Mouse (Mus musculus): Measurements from ENCODE around the gene Oxsr1. TPM values are rescaled to one million over a fixed set of nuclear protein-coding genes. Genes with fewer than 3 reads are reported as not detected.

The Oxsr1 gene
- polyA plus RNA-seq, 1 experiment = 38.1 TPM

- no peak for DNase-seq (ENCODE audit: low spot score)
These were observed 16.1 kb upstream of the Oxsr1 start for GRCm38 (mm10) chr9:119338350-119338749.

GRCm38 (mm10) chr9:119337842-119338241, 15.6 kb upstream of the Oxsr1 start:
- DNase-seq (ENCODE audit: low spot score) = no peak

GRCm38 (mm10) chr9:119335571-119335970, 13.3 kb upstream of the Oxsr1 start:
- DNase-seq (ENCODE audit: low spot score) = no peak

- DNase-seq (ENCODE audit: low spot score) = no peak
These were observed 12.6 kb upstream of the Oxsr1 start for GRCm38 (mm10) chr9:119334834-119335233.

- DNase-seq (ENCODE audit: low spot score) = no peak
These were observed 12.1 kb upstream of the Oxsr1 start for GRCm38 (mm10) chr9:119334324-119334723.

GRCm38 (mm10) chr9:119330186-119330963, 8.1 kb upstream of the Oxsr1 start:
- DNase-seq (ENCODE audit: low spot score) = no peak

- DNase-seq (ENCODE audit: low spot score) = no peak
These were observed 6.3 kb upstream of the Oxsr1 start for GRCm38 (mm10) chr9:119328488-119328887.

GRCm38 (mm10) chr9:119324130-119324529, 1.9 kb upstream of the Oxsr1 start:
- DNase-seq (ENCODE audit: low spot score) = no peak

GRCm38 (mm10) chr9:119323260-119323645, 1.0 kb upstream of the Oxsr1 start:
- no peak for DNase-seq (ENCODE audit: low spot score)

GRCm38 (mm10) chr9:119321392-119322229, 616 bp downstream of the Oxsr1 start:
- no peak for DNase-seq (ENCODE audit: low spot score)

GRCm38 (mm10) chr9:119320946-119321345, 1.3 kb downstream of the Oxsr1 start:
- DNase-seq (ENCODE audit: low spot score) = no peak

- no peak for DNase-seq (ENCODE audit: low spot score)
These were observed 1.8 kb downstream of the Oxsr1 start for GRCm38 (mm10) chr9:119320446-119320845.

GRCm38 (mm10) chr9:119318891-119319290, 3.3 kb downstream of the Oxsr1 start:
- DNase-seq (ENCODE audit: low spot score) = no peak

- no peak for DNase-seq (ENCODE audit: low spot score)
These were observed 9.1 kb downstream of the Oxsr1 start for GRCm38 (mm10) chr9:119313096-119313495.

- no peak for DNase-seq (ENCODE audit: low spot score)
These were observed 13.2 kb downstream of the Oxsr1 start for GRCm38 (mm10) chr9:119309067-119309466.

GRCm38 (mm10) chr9:119305863-119306262, 16.4 kb downstream of the Oxsr1 start:
- DNase-seq (ENCODE audit: low spot score) = no peak

GRCm38 (mm10) chr9:119298563-119298962, 23.7 kb downstream of the Oxsr1 start:
- DNase-seq (ENCODE audit: low spot score) = no peak

GRCm38 (mm10) chr9:119297696-119298095, 24.5 kb downstream of the Oxsr1 start:
- DNase-seq (ENCODE audit: low spot score) = no peak

- no peak for DNase-seq (ENCODE audit: low spot score)
These were observed 31.4 kb downstream of the Oxsr1 start for GRCm38 (mm10) chr9:119290791-119291190.

- no peak for DNase-seq (ENCODE audit: low spot score)
These were observed 41.1 kb downstream of the Oxsr1 start for GRCm38 (mm10) chr9:119280894-119281682.

- no peak for DNase-seq (ENCODE audit: low spot score)
These were observed 44.2 kb downstream of the Oxsr1 start for GRCm38 (mm10) chr9:119278031-119278430.

GRCm38 (mm10) chr9:119276321-119276720, 45.9 kb downstream of the Oxsr1 start:
- DNase-seq (ENCODE audit: low spot score) = no peak
